Mouse (Mus musculus) adrenal gland, postnatal 36 days (tissue): ENCODE results near the gene Inafm2. TPM values are rescaled to one million over a fixed set of nuclear protein-coding genes. Genes with fewer than 3 reads are reported as not detected.

ENCODE experiments used
- DNase-seq, 2 experiments: peaks; one replicate each; pipeline ENCODE4 v3.0.0; 2021; ENCODE audit warnings: mixed read lengths in 1 of 2
- total RNA-seq, 2 experiments: library from RNA; stranded (reverse); gene quantifications; 2 replicates each; pipeline ENCODE4 v1.2.3; 2021

Inafm2 gene
- total RNA-seq, 2 experiments from 2014 or later = 35.5 to 40.5 TPM

- DNase-seq = peak; percentile 72 to 74
Observed at GRCm38 (mm10) chr2:118725511-118725910, 20.0 kb upstream of the Inafm2 start.

DNA sequence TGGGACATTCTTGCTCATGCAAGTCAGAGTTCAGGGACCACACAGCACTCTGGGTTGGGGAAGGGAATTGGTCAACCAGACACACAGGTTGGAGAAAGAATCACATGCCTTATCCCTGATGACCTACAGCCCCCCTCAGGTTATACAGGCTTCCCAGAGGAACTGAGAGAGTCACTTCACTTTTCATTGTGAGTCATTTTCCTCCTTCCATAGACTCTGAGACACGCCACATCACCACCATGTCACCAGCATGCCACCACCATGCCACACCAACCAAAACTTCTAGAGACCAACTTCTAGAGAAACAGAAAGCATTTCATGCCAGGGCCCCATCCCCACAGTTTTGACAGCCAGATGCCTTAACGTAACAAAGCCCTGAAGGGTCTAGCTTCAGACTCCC, 18.7 kb upstream of the Inafm2 start:
- DNase-seq = no peak

GRCm38 (mm10) chr2:118727911-118728310, 17.6 kb upstream of the Inafm2 start:
- no peak for DNase-seq

- no peak for DNase-seq
Observed at GRCm38 (mm10) chr2:118728337-118728736, 17.2 kb upstream of the Inafm2 start, which contains the start of gene Plcb2. Gene Plcb2, minus strand, starts transcription at chr2:118728438.

DNA sequence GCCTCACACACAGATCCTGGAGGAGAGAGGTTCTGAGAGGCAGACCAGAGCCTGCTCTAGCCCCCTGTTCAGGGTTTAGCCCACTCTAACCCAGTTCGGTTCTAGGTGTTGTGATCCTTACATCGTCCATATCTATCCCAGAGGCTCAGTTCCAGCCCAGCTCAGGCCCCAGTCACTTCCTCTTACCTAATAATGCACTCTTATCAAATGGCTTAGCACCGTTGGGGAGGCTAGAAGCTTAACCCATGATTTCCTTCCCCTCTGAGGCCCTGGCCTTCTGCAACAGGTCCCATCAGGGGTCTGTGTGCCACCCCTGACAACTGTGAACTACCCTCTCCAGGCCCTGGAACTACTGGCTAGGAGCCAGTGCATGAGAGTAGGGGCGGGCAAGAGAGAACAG, 16.4 kb upstream of the Inafm2 start:
- no peak for DNase-seq

- DNase-seq = no peak
Observed at GRCm38 (mm10) chr2:118729816-118730621, 15.5 kb upstream of the Inafm2 start.

DNA sequence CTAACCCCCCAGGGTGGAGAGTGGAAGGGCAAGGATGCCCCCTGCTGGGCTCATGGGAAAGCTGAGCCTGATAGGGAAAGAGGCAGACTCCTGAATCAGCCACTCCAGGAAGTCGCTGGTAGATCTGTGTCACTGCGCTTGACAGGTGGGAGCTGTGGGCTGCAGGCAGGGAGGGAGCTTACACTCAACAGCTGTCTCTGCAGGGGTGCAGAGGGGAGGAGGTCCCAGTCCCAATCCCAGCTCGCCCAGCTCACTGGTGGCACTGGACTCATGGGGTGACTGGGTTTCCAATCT, 15.0 kb upstream of the Inafm2 start:
- peak; percentile 87 to 91 for DNase-seq

DNA sequence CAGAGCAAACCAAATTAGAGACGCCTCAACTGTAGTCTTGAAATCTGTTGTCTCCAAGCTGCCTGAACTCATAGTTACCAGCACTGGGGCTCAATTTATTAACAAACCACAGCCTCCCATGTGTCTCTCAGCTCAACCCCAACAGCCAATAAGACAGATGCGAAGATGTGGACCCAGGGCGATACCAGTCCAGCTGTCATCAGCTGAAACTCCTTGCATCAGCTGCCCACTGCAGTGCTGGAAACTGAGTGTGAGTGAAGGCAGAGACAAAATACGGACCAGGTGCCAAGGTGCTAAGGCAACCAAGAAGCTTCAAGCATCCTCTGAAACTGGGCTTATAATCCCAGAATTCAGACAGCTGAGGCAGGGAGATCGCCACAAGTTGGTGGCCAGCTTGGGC, 13.6 kb upstream of the Inafm2 start:
- no peak for DNase-seq

DNA sequence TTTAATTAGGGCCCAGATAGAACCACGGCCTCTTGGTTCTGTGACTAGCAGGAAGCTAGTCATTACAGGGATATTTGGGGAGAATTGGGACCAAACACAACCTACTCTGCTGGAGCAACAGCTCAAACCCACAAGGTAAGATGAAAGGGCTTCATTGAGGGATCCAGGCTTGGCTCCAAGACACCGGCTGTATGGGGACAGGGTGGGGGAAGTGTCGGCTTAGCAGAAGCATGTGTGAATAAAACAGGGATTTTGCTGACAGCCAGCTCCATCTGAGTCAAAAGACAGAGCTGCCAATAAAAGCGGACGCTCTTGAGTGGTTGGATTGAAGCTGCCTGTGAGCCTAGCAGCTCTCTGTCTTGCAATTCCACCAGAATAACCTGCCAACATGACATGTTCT, 12.2 kb upstream of the Inafm2 start:
- DNase-seq = no peak

DNA sequence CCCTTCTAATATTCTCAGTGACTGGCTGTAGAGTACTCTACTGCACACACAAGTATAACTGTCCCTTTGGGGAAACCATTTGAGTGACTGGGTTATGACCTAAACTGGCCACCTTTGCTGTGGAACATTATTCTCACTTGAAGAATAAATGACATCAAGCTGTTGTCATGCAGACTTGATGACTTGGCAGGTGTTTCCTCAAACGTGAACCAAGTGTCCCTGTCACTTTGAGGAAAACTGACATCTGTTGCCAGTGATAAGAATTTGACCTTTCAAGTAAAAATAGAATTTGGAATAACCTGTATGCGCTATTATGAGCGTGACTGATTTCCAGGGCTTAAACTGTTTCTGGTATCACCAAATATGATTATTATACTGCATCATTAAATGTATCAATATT, 5.2 kb upstream of the Inafm2 start:
- no peak for DNase-seq

GRCm38 (mm10) chr2:118741183-118741582, 4.4 kb upstream of the Inafm2 start:
- DNase-seq = no peak

DNA sequence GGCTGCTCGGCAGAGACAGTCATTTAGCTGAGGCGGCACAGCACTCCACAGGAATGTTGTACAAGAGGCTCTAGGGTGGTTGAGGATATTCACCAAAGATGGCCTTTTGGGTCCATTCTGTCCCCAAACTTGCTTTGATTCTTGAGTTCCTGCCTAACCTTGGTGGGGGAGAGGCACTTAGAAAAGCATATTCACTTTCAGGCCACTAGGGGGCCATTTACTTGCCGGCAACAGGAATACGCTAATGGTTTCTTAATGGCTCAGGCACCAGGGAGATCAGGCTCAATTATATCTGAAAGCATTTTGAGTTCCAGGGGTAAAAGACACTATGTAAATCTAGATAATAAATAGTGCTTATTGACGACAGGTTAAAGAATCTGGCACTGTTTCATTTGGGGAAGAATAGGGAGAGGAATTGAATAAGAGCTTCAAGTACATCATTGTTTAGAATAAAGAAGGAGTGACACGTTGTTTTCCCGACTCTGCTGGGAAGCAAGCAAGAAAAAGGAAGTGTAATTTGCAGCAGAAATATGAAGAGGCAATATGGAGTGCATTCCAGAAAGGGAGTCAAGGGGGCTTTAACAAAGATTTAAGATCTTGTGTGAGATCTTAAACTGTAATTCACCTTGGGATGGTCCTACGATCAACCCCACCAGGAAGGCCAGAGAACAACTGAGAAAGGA, 2.2 kb upstream of the Inafm2 start:
- peak in 1 of 2 experiments; percentile 58 for DNase-seq

- DNase-seq = no peak
Observed at GRCm38 (mm10) chr2:118744621-118745020, 937 bp upstream of the Inafm2 start.

GRCm38 (mm10) chr2:118745915-118746901, 650 bp downstream of the Inafm2 start:
- peak; percentile 42 to 54 for DNase-seq

GRCm38 (mm10) chr2:118747301-118747960, 1.9 kb downstream of the Inafm2 start:
- DNase-seq = peak in 1 of 2 experiments; percentile 62

DNA sequence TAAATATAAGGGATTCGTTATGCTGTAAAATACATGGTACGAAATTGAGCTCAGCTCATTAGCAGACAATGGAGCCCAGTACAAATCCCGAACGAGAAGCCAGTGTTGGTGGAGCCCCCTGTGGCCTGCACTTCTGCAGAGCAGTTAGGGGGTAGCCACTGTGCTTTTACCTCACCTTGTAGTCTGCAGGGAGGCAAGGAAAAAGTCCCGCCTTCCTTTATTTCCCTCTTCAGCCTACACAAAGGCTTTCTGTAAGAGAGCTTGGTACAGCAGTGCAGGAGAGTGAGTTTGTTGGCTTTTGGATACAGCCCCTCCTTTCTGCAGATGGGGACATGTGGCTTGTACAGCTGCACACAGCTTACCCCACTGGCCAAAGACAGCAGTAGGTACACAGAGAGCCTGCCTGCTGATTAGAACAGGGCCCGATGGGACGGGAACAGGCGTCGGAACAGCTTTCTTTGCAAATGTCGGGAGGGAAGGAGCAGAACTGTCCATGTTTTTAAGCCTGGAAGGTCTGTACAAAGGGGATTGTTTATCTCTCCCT, 3.9 kb downstream of the Inafm2 start:
- no peak for DNase-seq

DNA sequence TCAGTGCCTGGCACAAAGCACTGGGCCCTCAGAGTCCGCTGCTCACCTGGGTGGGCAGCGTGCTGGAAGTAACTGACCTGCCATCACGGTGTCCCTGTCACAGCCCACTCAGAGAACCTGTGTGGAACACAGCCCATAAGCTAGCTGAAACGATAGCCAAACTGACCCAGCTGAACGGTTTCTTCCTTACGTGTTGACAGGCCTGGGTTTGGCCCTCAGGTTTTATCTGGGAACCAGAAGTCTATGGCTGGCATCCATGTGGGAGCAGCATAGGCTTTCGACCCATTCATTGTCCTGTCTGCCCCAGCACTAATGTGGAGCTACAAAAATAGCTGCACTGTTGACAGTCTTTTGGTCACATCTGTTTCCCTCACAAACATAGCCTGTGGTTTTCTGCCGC, 4.9 kb downstream of the Inafm2 start:
- DNase-seq = no peak

DNA sequence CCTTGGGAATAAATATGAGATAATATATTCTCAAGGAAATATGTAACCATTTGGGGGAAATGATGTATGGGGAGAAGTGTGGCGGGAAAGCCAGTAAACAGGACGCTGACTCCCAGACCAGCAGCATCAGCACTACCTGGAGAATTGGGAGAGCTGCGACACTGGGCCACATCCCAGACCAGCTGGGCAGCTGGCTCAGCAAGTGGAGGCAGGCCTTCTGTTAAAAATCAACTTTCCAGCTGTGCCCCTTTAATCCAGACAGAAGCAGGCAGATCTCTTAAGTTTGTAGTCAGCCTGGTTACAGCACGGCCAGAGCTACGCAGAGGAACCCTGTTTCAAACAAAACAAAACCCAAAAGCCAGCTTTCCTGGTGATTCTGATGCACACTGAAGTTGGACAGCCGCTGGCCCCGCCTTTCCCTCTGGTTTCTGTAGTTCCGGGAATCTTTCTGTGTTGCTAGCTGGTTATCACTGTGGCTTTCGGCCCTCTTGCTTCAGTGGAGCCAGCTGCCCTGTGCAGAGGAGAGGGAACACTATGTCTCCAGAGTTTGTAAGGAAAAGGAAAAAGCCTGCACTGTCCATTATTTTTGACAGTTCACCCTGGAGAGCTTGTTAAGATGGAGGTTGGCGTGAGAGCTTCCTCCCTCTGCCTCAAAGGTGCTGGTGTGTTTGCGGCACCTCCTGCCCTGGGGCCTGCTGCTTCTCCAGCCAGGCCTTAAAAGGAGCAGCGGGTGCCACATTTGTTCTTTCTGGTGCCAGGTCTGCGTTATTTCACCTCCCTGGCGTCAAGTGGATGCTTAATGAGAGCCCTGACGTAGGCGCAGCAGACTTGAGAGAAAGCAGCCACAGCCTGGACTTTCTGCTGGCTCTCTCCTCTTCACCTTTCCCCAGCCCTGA, 6.6 kb downstream of the Inafm2 start:
- no peak for DNase-seq

- no peak for DNase-seq
Observed at GRCm38 (mm10) chr2:118752792-118753108, 7.2 kb downstream of the Inafm2 start.

GRCm38 (mm10) chr2:118754143-118754542, 8.6 kb downstream of the Inafm2 start:
- no peak for DNase-seq

DNA sequence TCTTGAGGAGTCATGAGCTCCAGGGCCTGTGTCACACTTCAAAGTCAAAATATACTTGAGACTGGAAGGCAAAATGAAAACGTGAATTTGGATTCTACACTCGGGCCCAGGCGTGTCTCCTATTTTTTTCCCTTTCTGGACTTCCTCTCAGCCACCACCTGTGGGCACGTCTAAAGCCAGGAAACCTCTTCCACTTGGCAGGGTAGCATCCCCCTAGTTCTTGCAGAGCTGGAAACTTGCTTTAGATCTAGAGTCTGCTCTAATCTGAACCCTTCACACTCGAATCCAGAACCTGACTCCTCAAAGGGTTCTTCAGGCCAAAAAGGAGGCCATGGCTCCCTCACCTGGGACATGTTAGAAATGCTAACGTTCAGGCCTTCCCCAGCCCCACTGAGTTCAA, 9.8 kb downstream of the Inafm2 start:
- DNase-seq = no peak
